Mouse (Mus musculus) midbrain, embryonic 12.5 days (tissue): Measurements from ENCODE around the gene Kif5c. TPM values are rescaled to one million over a fixed set of nuclear protein-coding genes. Genes with fewer than 3 reads are reported as not detected.

ENCODE experiments used
- ATAC-seq: fragments of 200-750 bp; cut with Nextera tagmentation; 2 replicates; pipeline ENCODE4 v1.8.0; 2017; ENCODE audit warnings: low read depth, moderate TSS enrichment, moderate library complexity; ENCODE audit not compliant: low FRiP score
- H3K27ac ChIP-seq: fragments of 300-500 bp; sonication (generic); replicated peaks from 2 replicates; pipeline ENCODE4 v1.5.1; 2016; ENCODE audit warnings: mild to moderate bottlenecking
- H3K27me3 ChIP-seq: fragments of 300-500 bp; sonication (generic); 2 replicates; pipeline ENCODE4 v1.6.1; 2016; ENCODE audit warnings: mild to moderate bottlenecking
- H3K36me3 ChIP-seq: fragments of 300-500 bp; sonication (generic); 2 replicates; pipeline ENCODE4 v1.6.1; 2016
- H3K4me1 ChIP-seq: fragments of 300-500 bp; sonication (generic); 2 replicates; pipeline ENCODE4 v1.6.1; 2016
- H3K4me2 ChIP-seq: fragments of 300-500 bp; sonication (generic); replicated peaks from 2 replicates; pipeline ENCODE4 v1.6.1; 2016; ENCODE audit warnings: mild to moderate bottlenecking, moderate library complexity
- H3K4me3 ChIP-seq: fragments of 300-500 bp; sonication (generic); 2 replicates; pipeline ENCODE4 v1.5.1; 2016; ENCODE audit warnings: mild to moderate bottlenecking
- H3K9ac ChIP-seq: fragments of 300-500 bp; sonication (generic); replicated peaks from 2 replicates; pipeline ENCODE4 v1.6.1; 2016; ENCODE audit warnings: mild to moderate bottlenecking, moderate library complexity
- H3K9me3 ChIP-seq: fragments of 300-500 bp; sonication (generic); 2 replicates; pipeline ENCODE4 v1.6.1; 2016; ENCODE audit warnings: mild to moderate bottlenecking
- WGBS: fragments of 180-500 bp; shearing (Covaris S2); methylation state at CpG from one replicate; pipeline ENCODE4 v1.1.7; 2016; 5-methylcytosine and 5-hydroxymethylcytosine counted together
- polyA plus RNA-seq: library from polyadenylated mRNA; unstranded; fragments of >200 nt; fragmentation: Nextera tagmentation; extraction: Ambion mirVana; gene quantifications from 2 replicates; pipeline ENCODE4 v1.2.1, GENCODE M21; 2016

The Kif5c gene
- polyA plus RNA-seq, 1 experiment from 2014 or later = 131 TPM

- Histone ChIP-seq H3K27me3 (peaks cover 53% of the 10 kb centered on the region), H3K4me2 (no peak overlapping the region)
- 22% methylated on average over 2 of the region's 3 CpGs for WGBS
These were observed 169.5 kb downstream of the Kif5c start for GRCm38 (mm10) chr2:49788643-49789042.

GRCm38 (mm10) chr2:49789078-49789477, 170.0 kb downstream of the Kif5c start:
- Histone ChIP-seq H3K4me1 (peaks cover 9% of the 10 kb centered on the region; the same call in 1 of the 2 replicates), H3K4me2 (no peak overlapping the region), H3K9ac (no peak overlapping the region), H3K27ac (no peak overlapping the region), H3K27me3 (peaks cover 53% of the 10 kb centered on the region), H3K4me3 (no peak overlapping the region), H3K36me3 (no peaks in the 10 kb centered on the region), H3K9me3 (no peaks in the 10 kb centered on the region)
- no peak for ATAC-seq
- 73% methylated on average over 6 of the region's 6 CpGs for WGBS

More at GRCm38 (mm10) chr2:49788643-49789042, 169.5 kb downstream of the Kif5c start:
- peaks cover 9% of the 10 kb centered on the region; the same call in 1 of the 2 replicates for H3K4me1 ChIP-seq
- no peak overlapping the region for H3K4me3 ChIP-seq
- no peak for ATAC-seq
- H3K9me3 ChIP-seq = no peaks in the 10 kb centered on the region
- no peaks in the 10 kb centered on the region for H3K36me3 ChIP-seq
- H3K9ac ChIP-seq = no peak overlapping the region
- H3K27ac ChIP-seq = no peak overlapping the region

DNA sequence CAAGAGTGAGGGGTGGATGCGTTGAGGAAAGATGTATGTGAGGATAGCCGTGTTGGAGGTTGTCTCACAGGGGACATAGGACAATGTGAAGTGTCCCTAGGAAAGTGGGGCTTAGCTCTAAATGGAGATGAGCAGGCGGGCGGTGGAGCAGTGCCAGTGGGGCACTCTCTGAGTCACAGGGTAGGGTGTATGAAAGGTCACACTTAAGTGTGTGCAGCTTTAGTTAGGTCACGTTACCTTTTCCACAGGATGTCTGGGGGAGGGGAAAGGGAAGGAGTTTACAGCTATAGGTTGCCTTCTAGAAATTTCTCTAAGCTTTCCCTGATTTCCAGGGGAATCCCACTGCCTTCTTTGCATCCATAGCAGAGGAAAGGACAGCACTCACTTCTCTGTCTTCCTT, 170.4 kb downstream of the Kif5c start:
- Histone ChIP-seq H3K36me3 (no peaks in the 10 kb centered on the region), H3K27ac (no peak overlapping the region), H3K9ac (no peak overlapping the region), H3K4me2 (no peak overlapping the region), H3K4me3 (no peak overlapping the region), H3K27me3 (peaks cover 53% of the 10 kb centered on the region), H3K4me1 (peaks cover 9% of the 10 kb centered on the region; the same call in 1 of the 2 replicates), H3K9me3 (no peaks in the 10 kb centered on the region)
- no peak for ATAC-seq
- 90% methylated on average over 5 of the region's 5 CpGs for WGBS

GRCm38 (mm10) chr2:49797444-49798143, 178.5 kb downstream of the Kif5c start:
- WGBS = 61% methylated on average over 14 of the region's 14 CpGs
- no peaks in the 10 kb centered on the region for H3K9me3 ChIP-seq
- H3K36me3 ChIP-seq = no peaks in the 10 kb centered on the region
- H3K4me2 ChIP-seq = no peak overlapping the region
- ATAC-seq = no peak
- H3K27ac ChIP-seq = no peak overlapping the region
- H3K4me3 ChIP-seq = no peak overlapping the region
- no peaks in the 10 kb centered on the region for H3K27me3 ChIP-seq
- no peaks in the 10 kb centered on the region for H3K4me1 ChIP-seq
- H3K9ac ChIP-seq = no peak overlapping the region

DNA sequence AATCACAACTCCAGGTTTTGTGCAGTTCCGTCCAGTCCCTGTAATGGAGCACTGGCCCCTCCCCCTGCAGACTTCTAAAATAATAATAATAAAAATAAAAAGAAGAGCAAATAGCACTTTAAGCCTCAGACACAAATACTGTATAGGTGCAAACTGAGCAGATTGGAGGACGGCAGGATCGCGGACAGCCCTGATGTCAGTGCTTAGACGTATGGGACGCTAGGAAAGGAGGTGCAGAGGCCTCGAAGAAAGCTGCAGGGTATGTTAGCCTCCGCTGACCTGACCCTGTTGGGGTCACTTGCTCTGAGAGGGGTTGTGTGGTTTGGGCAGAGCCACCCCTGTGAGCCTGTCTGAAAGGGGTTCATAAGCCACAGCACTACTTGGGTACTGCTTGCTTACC, 185.3 kb downstream of the Kif5c start:
- no peaks in the 10 kb centered on the region for H3K27me3 ChIP-seq
- no peak for ATAC-seq
- no peak overlapping the region for H3K4me2 ChIP-seq
- H3K9ac ChIP-seq = no peak overlapping the region
- H3K4me1 ChIP-seq = no peaks in the 10 kb centered on the region
- H3K27ac ChIP-seq = no peak overlapping the region
- 80% methylated on average over 8 of the region's 8 CpGs for whole genome bisulfite sequencing
- H3K36me3 ChIP-seq = no peaks in the 10 kb centered on the region
- H3K4me3 ChIP-seq = no peak overlapping the region
- H3K9me3 ChIP-seq = no peaks in the 10 kb centered on the region

- no peak for ATAC-seq
- H3K4me2 ChIP-seq = no peak overlapping the region
- no peak overlapping the region for H3K9ac ChIP-seq
- H3K36me3 ChIP-seq = no peaks in the 10 kb centered on the region
- no peak overlapping the region for H3K4me3 ChIP-seq
- H3K27me3 ChIP-seq = no peaks in the 10 kb centered on the region
- no peaks in the 10 kb centered on the region for H3K9me3 ChIP-seq
- no peaks in the 10 kb centered on the region for H3K4me1 ChIP-seq
- WGBS = 88% methylated on average over 11 of the region's 11 CpGs
- H3K27ac ChIP-seq = no peak overlapping the region
These were observed 186.8 kb downstream of the Kif5c start for GRCm38 (mm10) chr2:49805736-49806371.

GRCm38 (mm10) chr2:49809496-49809895, 190.4 kb downstream of the Kif5c start:
- Histone ChIP-seq H3K36me3 (no peaks in the 10 kb centered on the region), H3K9ac (no peak overlapping the region), H3K27ac (no peak overlapping the region), H3K4me3 (no peak overlapping the region), H3K4me2 (no peak overlapping the region), H3K4me1 (no peaks in the 10 kb centered on the region), H3K27me3 (no peaks in the 10 kb centered on the region; the same call in 1 of the 2 replicates), H3K9me3 (no peaks in the 10 kb centered on the region)
- WGBS = 90% methylated on average over 6 of the region's 6 CpGs
- no peak for ATAC-seq

- 23% methylated on average over 11 of the region's 11 CpGs for WGBS
- Histone ChIP-seq H3K27me3 (no peaks in the 10 kb centered on the region; the same call in 1 of the 2 replicates), H3K4me2 (no peak overlapping the region), H3K36me3 (no peaks in the 10 kb centered on the region), H3K27ac (no peak overlapping the region), H3K9ac (no peak overlapping the region), H3K4me1 (no peaks in the 10 kb centered on the region), H3K9me3 (no peaks in the 10 kb centered on the region), H3K4me3 (no peak overlapping the region)
- no peak for ATAC-seq
These were observed 192.3 kb downstream of the Kif5c start for GRCm38 (mm10) chr2:49811420-49811819.

DNA sequence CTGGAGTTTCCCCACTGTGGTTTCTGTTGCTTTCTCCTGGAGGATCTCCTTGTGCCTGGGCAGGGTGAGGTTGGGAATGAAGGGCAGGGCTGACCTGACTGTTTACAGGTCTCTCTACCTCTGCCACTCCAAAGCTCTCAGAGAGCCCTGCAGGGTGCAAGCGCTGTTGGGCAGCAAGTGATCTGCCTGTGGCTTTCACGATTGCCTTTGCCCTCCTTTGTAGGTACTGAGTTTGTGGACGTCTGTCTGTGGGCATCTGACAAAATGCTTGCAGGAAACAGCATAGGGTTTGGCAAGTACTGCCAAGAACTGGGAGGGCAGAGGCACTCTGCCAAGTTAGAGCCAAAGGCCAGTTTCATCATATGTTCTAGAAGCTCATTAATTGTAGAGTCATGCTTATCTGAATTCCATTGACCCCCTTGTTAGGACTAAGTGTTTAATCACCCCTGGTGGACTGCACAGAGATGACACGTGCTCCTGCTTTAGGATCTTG, 192.8 kb downstream of the Kif5c start:
- Histone ChIP-seq H3K4me2 (no peak overlapping the region), H3K9me3 (no peaks in the 10 kb centered on the region), H3K27ac (no peak overlapping the region), H3K9ac (no peak overlapping the region), H3K4me3 (no peak overlapping the region), H3K36me3 (no peaks in the 10 kb centered on the region), H3K4me1 (no peaks in the 10 kb centered on the region), H3K27me3 (no peaks in the 10 kb centered on the region; the same call in 1 of the 2 replicates)
- 35% methylated on average over 4 of the region's 4 CpGs for WGBS
- ATAC-seq = no peak

DNA sequence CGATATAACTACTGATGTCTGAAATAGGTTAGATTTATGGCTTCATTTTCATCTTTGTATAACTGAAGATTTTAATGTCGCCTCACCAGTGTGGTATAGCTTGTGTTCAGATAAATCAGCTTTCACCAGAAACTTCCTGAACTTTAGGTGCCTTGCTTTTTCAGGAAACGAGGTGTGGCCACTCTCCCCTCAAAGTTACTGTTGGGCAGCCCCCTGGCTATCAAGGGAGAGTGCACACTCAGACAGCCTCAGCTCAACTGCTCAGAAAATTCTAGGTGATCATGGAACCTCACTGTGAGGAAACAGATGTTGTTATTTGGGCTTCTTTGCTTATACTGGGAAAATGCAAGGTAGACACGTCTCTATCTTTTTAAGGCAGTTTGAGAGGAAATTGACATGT, 194.1 kb downstream of the Kif5c start:
- no peak overlapping the region for H3K27ac ChIP-seq
- no peak overlapping the region for H3K4me3 ChIP-seq
- no peaks in the 10 kb centered on the region for H3K36me3 ChIP-seq
- ATAC-seq = no peak
- no peak overlapping the region for H3K9ac ChIP-seq
- no peaks in the 10 kb centered on the region for H3K9me3 ChIP-seq
- no peaks in the 10 kb centered on the region for H3K4me1 ChIP-seq
- WGBS = 80% methylated on average over 4 of the region's 4 CpGs
- no peak overlapping the region for H3K4me2 ChIP-seq
- H3K27me3 ChIP-seq = no peaks in the 10 kb centered on the region; the same call in 1 of the 2 replicates

DNA sequence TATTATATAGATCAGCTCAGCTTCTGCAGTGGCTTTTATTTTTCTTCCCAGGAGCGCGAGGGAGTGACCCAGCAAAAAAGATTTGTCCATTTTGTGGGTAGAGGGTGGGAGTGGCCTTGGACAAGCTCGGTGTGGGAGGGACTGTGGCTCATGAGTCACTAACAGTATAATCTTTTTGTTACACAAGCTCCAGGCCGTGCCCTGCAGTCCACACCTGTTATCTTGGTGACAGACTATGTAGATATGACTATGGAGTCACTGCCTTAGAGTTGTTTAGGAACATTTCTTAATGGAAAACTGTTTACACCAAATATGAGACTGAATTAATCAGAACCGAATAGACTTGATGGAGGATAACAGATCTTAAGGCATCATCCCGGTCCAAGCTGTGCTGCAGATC, 194.9 kb downstream of the Kif5c start:
- H3K9ac ChIP-seq = no peak overlapping the region
- no peaks in the 10 kb centered on the region for H3K4me1 ChIP-seq
- no peaks in the 10 kb centered on the region for H3K36me3 ChIP-seq
- H3K4me2 ChIP-seq = no peak overlapping the region
- ATAC-seq = no peak
- H3K27ac ChIP-seq = no peak overlapping the region
- H3K27me3 ChIP-seq = no peaks in the 10 kb centered on the region; the same call in 1 of the 2 replicates
- no peaks in the 10 kb centered on the region for H3K9me3 ChIP-seq
- WGBS = 83% methylated on average over 6 of the region's 6 CpGs
- no peak overlapping the region for H3K4me3 ChIP-seq

GRCm38 (mm10) chr2:49815696-49816320, 196.7 kb downstream of the Kif5c start:
- ATAC-seq = no peak
- H3K27me3 ChIP-seq = no peaks in the 10 kb centered on the region; the same call in 1 of the 2 replicates
- H3K36me3 ChIP-seq = no peaks in the 10 kb centered on the region
- H3K27ac ChIP-seq = no peak overlapping the region
- H3K4me3 ChIP-seq = no peak overlapping the region
- no peak overlapping the region for H3K4me2 ChIP-seq
- WGBS = 80% methylated on average over 3 of the region's 3 CpGs
- no peaks in the 10 kb centered on the region for H3K4me1 ChIP-seq
- H3K9ac ChIP-seq = no peak overlapping the region
- no peaks in the 10 kb centered on the region for H3K9me3 ChIP-seq
